Mouse (Mus musculus) left cerebral cortex, postnatal 14 days (tissue): ENCODE data around the gene Dnajc3. TPM values are rescaled to one million over a fixed set of nuclear protein-coding genes. Genes with fewer than 3 reads are reported as not detected.

ENCODE experiments used
- DNase-seq, 2 experiments: peaks; one replicate each; pipeline ENCODE4 v3.0.0; 2021 to 2022; ENCODE audit warnings: low spot score in 2 of 2, mixed read lengths in 1 of 2
- intact Hi-C: fragments of 180-260 bp; cut with DNase I; formaldehyde crosslinking; loops from one replicate; pipeline ENCODE4 v1.15.1; 2025
- long read RNA-seq, 2 experiments: library from polyadenylated mRNA; stranded (forward); transcript quantifications; one replicate each; pipeline ENCODE4 v2.0.0; 2021
- total RNA-seq, 2 experiments: library from RNA; stranded (reverse); gene quantifications; 2 replicates each; pipeline ENCODE4 v1.2.3; 2021

The Dnajc3 gene
- total RNA-seq: 10 to 100 TPM; 31.9 to 35.4 TPM
- long read RNA-seq, experiment 1, full-length matches to known transcripts: 58 of 68 reads
- long read RNA-seq, experiment 1, partial matches to known transcripts: 3 of 68 reads
- long read RNA-seq, experiment 1, other reads (novel, unspliced or antisense): 7 of 68 reads
- long read RNA-seq, experiment 2, full-length matches to known transcripts: 48 of 59 reads
- long read RNA-seq, experiment 2, partial matches to known transcripts: 1 of 59 reads
- long read RNA-seq, experiment 2, other reads (novel, unspliced or antisense): 10 of 59 reads

DNA sequence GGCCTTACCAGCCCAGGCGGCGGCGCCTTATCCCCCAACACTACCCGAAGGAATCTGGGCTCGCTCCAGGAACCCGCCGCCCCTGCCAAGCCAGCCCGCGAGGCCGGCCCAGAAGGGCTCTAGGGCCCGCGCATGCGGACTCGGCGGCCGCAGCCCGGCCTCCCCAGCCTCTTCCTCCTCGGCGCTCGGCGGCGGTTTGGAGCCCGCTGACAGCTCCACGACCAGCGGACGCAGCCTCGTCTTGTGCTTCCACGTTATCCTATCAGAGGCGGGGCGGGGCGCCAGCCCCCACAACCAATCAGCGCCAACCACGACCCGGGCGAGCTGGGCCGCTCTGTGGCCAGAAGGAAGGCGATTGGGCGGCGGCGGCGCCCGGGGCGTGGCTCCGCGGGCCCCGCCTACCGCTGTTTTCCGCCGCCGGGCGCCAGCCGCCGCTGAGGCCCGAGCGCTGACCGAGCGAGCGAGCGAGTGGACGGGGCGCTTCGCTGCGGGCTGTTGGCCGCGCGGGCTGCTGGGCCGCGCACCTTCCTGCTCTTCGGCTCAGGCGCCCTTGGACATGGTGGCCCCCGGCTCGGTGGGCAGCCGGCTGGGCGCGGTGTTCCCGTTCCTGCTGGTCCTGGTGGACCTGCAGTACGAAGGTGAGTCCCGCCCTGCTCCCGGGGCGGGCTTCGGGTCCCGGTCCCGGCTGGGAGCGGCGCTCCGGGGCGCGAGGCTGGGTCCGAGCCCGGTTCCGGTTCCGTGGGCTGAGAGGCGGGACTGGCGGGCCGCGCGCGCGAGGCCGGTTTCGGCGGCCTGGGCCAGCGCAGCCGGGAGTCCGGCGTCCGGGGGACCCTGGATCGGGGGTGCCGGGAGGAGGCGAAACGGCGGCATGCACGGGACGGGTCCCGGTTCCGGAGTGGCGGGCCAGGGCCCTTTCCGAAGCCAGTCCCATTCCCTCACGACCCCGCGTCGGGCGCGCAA, at the start of gene Dnajc3:
Gene Dnajc3, plus strand, starts transcription at position 444 of the 960 bp plus-strand sequence.
- intact Hi-C loops: no loop called here

DNA sequence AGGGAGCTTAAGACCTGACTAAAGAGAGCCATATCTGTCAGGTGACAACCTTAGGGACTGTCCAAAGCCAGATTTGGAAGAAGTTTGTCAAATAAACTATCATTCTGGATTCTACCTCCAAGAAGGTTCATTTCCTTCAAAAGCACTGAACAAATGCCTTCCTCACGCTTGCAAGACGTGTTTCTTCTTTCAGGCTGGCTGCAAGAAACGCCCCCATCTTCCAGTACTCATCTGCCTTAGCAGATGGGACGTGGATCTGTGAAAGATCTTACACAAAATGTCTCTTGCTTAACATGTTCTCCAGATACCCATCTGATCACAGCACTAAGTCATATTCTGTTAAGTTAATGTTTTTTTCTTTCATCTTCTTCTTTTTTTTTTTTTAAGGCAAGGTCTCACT, 47.7 kb upstream of the Dnajc3 start:
- intact Hi-C loops: no loop called here
- DNase-seq: peak; percentile 65 to 74

More for the DNA sequence above, at the start of gene Dnajc3:
- DNase-seq: peak; percentile 100

DNA sequence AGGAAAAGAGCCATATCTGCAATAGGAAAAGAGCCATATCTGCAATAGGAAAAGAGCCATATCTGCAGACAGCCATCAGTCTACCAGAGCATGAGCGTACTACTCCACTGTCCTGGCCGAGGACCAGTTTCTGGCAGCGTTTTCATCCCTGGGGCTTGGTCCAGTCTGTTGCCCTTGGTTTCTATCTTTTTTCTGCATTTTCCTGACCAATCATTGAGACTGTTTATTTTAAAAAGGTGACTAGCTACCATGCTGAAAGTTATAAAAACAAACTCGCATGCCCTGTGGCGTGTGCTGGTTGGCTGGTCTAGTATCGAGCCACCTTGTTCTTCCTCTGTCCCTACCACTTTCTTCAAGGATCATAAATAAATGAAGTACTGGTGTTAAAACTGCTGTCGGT, 42.5 kb upstream of the Dnajc3 start:
- intact Hi-C loops: no loop called here
- no peak for DNase-seq

DNA sequence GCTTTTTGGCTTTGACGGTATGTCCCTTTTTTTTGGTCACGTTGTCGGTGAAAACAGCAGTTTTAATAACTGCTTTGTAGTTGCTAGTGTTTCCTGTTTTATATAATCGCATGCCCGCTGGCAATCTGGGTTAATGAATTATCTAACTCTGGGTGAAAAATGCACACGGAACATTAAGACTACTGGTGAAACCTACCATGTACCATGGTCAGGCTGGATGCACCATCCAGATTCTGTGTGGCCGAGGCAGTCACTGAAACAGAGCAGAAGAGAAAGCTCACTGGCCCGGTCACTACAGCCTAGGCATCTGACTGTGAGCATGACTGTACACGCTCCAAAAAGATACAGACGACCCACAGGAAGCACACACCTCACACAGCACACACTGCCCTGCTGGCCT, 42.1 kb upstream of the Dnajc3 start:
- no peak for DNase-seq
- intact Hi-C loops: no loop called here

DNA sequence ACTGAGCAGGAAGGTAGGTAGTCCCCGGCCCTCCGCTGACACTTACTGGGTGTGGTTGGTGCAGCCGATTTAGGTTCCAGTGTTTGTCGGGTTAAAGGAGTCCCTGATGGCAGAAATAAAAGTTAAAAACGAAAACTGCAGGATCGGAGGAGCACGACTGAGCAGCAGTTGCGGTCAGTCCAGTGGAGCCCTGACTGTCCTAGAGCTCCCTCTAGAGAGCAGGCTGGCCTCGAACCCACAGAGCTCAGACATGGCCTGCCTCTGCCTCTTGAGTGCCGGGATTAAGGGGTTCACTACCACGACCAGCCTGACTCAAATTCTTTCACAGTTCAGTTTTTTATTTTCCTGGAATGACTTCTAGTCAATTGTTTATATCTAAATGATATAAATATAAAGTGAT, 37.8 kb upstream of the Dnajc3 start:
- intact Hi-C loops: no loop called here
- DNase-seq: no peak

DNA sequence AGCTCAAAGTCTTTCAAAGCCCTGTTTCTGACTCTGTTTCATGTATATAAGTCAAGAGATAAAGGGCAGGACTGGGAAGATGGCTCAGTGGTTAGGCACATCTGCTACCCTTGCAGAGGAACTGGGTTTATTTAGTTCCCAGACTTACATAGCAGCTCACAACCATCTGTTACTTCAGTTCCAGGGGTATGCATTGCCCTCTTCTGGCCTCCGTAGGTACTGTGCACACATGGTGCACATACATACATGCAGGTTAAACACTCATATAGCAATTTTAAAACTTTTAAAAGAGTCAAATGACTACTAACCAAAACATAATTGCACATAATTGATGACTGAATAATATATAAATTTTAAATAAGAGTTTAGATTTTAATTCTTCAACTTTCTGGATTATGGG, 36.9 kb upstream of the Dnajc3 start:
- intact Hi-C loops: no loop called here

DNA sequence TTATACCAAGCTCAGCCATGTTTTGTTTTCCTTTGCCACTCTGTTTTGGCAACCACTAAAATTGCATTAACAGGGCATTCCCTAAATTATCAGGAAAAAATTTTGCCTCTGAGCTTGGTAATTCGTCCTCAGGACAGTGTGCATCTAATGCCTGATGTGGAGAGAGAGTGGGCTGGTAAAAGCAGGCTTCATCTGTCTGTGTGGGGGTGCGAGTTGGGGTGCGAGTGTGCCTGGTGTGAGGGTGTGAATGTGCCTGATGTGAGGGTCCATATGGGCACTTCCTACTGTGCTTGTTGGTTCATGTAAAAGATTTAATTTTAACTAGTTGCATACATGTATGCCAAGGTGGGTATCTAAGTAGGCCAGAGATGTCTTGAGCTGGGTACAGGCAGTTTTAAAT, 34.4 kb upstream of the Dnajc3 start:
- intact Hi-C loops: no loop called here
- DNase-seq: peak in 1 of 2 experiments; percentile 37

More for the DNA sequence above, 36.9 kb upstream of the Dnajc3 start:
- DNase-seq: no peak

DNA sequence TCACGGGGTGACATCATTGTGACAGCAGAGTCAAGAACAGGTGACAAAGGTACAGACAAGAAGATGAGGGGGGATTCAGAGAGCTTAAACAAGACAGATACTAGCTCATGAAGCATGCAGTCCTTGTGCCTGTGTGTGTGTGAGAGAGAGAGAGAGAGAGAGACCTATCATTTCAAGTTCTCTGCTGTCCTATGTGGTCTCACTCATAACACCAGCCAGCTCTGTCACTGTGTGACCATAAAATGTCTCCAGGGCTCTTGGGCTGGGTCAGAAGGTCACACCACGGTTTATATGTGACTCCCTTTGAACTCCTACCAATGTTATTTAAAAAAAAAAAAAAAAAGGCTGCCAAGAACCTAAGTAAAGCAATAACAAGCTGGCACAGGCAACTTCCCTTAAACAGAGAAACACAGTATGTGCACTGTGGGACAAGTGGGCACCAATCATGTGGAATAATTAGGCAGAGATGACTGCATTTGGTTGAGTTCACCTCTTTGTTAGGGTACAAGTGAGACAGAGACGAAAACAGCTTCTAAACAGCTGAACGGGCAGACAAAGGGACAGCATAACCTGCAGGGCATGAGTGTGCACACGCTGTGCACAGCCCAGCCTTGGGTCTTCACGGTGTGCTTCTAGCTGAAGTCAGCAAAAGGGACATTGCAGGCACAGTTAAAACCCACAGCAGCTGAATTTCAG, 33.8 kb upstream of the Dnajc3 start:
- intact Hi-C loops: no loop called here

DNA sequence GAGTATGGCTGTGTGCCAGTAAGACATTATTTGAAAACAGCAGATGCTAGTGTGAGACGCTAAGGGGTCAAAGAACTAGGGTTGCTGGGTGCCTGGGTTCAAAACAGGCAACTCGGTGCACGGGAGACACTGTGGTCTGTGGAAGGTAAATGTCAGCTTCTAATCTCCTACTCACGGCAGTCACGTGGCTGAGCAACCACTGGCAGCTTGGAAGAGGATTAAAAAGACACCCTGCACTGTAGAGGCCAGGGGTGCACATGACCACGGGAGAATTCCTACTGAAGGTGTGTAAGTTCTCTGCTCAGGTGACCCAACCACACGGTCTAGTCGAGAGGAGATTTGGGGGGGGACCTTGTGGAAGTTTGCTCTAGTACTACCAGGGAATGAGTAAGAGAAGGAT, 30.2 kb upstream of the Dnajc3 start:
- intact Hi-C loops: no loop called here

More for the DNA sequence above, 33.8 kb upstream of the Dnajc3 start:
- DNase-seq: no peak

DNA sequence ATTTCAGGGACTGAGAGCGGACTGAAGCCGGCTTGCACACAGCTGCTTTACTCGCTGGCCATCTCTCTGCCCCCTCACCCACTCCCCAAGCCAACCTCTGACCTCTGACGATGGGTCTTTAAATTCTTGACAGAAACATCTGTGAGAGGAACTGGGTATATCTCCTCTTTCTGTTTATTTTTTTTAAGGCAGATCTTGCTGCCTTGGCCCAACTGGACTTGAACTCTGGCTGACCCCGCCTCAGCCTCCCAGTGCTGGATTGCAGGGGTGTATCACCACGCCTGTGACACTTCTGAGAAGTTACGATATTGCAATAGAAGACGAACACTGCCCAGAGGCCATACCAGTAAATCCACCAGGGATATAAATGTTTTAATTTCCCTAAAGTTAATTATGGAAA, 27.9 kb upstream of the Dnajc3 start:
- intact Hi-C loops: loop anchor here (5.0 kb wide), 2 partner anchors 67 to 88 kb away; no protein-coding TSS in a partner anchor
- DNase-seq: no peak

More for the DNA sequence above, 30.2 kb upstream of the Dnajc3 start:
- no peak for DNase-seq

DNA sequence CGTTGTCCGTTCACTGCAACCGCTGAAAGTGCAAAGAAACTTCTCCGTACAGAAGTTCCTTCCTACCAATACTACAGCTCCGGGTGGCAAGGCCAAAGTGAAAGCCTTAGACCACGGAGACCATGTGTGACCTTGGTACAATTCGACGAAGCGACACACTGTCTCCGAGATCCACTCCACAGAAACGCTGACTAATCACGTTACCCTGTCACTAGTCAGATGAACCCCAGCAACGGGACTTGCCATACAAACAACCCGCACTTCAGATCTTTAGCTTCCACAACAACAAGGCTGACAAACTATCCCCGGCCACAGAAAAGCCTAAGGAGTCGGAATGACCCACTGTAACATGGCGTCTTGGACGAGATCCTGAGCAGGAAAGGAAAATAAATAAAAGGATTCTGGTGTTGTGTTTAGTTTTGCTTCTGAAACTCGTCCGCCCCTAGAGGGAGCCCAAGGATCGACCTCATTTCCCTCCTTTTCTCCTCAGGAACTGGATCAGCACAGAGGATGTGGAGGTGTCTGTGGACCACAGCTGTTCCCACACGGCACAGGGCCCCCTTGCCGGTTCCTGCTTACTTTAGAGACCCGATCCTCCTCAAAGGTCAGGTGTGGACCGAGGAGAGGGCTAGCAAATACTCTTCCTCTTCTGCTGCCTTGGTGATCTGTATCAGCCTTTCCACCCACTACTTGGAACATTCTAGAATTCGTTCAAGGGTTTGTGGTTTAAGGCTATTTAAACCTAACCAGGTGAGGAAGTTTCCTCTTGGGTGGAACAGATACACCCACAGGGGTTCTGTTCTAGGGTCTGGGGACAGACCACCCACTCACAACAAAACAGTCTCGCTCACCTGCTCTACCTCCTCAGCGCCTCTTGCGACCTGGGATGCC, 27.2 kb upstream of the Dnajc3 start:
- intact Hi-C loops: loop anchor here (5.0 kb wide), 2 partner anchors 67 to 88 kb away; no protein-coding TSS in a partner anchor
- peak; percentile 72 to 78 for DNase-seq

DNA sequence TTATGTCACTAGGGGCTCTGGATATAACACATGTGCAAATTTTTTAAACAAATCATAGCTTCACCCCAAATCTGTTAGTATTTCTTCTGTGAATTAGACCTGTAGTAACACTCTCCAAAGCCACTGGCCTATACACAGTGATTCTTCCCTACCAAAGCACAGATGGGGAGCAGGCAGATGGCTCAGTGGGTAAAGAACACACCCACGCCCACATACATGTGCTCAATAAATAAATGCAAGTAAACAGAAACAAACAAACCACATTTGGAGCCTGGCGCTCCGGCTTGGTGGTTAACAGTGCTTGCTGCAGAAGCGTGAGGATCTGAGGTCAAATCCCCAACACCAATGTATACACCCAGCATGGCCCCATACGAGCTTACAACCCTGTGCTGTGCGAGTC, 26.3 kb upstream of the Dnajc3 start:
- intact Hi-C loops: loop anchor here (5.0 kb wide), 2 partner anchors 66 to 89 kb away; no protein-coding TSS in a partner anchor
- DNase-seq: no peak

DNA sequence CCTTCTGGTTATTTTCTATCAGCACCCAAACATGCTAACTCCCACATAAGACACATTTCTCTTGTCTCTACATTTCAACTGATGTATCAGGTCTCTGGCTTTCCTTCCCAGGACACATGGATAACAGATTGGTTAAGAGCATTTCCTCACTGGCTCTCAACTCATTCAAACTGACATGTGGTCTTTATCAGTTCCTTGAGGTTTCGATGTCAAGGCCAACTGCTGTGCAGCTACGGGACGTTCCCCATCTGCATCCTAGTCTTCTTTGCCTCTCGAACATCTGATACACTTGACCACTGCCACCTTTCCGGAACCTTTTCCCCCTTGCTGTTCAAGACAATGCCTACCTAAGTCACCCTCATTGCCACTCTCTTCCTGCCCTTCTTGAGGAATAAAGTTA, 24.1 kb upstream of the Dnajc3 start:
- intact Hi-C loops: loop anchor here (5.0 kb wide), 2 partner anchors 64 to 91 kb away; no protein-coding TSS in a partner anchor

DNA sequence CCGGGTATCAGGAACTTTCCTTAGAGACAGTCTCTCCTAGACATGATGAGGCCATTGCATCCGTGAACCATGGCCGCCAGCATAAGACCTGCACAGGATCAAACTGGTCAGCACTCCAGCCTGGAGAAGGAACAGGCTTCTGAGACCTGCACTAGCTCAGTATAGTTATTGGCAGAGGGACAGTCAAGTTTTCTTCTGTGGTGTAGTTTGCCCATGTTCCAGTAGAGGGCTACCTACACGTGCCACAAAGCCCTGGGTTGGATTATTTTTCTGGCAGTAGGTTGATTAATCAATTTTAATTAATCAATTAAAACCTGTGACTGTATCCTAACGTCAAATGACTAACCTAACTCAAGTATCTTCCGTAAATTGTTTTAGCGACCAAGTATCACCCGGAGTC, 18.8 kb upstream of the Dnajc3 start:
- intact Hi-C loops: no loop called here

More for the DNA sequence above, 24.1 kb upstream of the Dnajc3 start:
- no peak for DNase-seq

DNA sequence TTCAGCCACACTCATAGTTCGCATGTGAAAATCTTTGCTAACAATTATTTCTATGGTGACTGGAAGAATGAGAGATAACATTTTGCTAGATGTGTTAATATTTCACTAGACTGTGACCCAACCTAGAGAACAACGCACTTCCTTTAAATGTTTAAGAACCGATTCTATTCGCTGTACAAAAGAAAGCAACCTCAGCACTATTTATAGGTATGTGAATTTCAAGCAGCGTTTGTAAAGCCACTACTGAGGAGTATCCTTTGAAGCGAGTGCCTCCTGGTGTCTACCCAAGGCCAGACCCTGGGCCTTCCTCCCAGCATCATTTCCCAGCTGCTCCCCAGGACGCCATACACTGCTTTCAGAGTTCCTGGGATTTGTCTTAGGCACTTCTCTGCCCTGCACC, 17.1 kb upstream of the Dnajc3 start:
- intact Hi-C loops: no loop called here
- no peak for DNase-seq

More for the DNA sequence above, 18.8 kb upstream of the Dnajc3 start:
- peak in 1 of 2 experiments; percentile 32 for DNase-seq

DNA sequence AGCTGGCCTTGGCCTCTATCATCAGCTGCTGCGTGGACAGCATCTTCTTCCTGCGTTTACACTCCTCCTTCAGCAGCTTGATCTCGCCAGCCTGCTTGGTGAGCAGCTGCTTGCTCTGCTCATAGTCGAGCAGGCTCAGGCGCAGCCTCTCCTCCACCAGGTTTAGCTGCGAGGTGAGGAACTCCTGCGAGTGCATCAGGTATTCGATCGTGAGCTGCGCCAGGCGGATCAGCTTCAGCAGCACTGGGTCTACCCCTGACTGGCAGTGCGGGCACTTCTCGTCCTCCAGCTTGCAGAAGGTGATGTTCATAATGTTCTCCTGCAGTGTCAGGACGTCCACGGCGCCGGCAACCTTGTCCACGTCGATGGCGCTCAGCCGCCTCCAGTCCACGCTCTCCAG, 15.5 kb upstream of the Dnajc3 start:
- intact Hi-C loops: no loop called here
- no peak for DNase-seq

DNA sequence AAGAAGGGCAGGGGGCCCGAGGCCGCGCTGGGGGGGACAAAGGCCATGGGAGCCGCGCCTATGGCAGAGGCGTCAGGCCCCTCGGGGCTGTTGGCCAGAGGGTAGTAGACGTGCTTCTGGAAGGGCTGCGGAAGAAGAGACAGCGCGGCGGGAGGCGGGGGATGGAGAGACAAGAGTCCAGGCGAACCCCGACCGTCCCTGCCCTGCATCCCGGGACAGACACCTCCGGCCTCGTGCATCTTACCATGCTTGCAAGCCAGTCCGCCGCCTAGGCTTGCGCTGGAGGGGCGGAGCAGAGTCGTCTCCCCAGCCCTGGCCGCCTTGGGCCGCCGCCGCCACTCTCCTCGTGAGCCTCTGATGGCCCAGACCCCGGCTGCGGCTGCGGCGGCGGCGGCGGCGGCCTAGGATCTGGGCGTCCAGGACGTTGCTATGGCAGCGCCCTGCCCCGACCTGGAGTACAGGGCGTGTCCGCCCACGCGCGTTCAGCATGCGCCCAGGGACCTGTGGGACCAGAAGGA, 15.1 kb upstream of the Dnajc3 start:
- intact Hi-C loops: no loop called here
- no peak for DNase-seq
